Mouse (Mus musculus): ENCODE measurements at regions not wholly inside any gene's neighbourhood (a gene's known extent, or its start where the extent isn't known, plus 50 kb on each side); places are given as distances from the start of the nearest gene placed in this dataset.

DNA sequence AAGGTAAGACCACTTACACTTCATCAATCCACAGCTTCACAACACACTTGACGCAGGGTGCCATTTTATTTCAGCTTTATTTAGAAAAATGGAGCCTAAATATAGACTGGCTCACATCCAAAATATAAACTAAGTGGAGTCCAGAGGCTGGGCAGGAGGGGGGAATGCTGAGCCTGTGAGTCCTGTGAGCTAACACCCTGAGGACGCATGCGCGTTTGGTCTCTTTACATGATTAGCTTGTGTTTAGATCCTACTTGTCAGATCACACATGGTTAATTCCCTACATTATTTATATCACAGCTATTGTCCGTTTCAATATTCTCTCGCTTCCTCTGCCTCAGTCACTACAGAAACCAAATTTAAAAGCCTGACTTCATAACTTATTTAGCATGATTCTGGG, 99.1 kb upstream of the Hnrnpa3 start:
- TF ChIP-seq GATA1 (IDR thresholded peaks at IDR 0.05; ENCODE audit: low read length) (no peak), TAL1 (IDR thresholded peaks at IDR 0.05; ENCODE audit: low read length) (no peak)
- H3K27me3 ChIP-seq (ENCODE audit: control insufficient read depth) = no peaks in the 10 kb centered on the region
- no peak overlapping the region for H3K4me3 ChIP-seq (replicated peaks)
- no peaks in the 10 kb centered on the region for H3K9me3 ChIP-seq (ENCODE audit: control insufficient read depth, low read length)
- peaks cover 8% of the 10 kb centered on the region for H3K4me1 ChIP-seq (ENCODE audit: control insufficient read depth)
- no peaks in the 10 kb centered on the region for H3K36me3 ChIP-seq (ENCODE audit: control insufficient read depth)

DNA sequence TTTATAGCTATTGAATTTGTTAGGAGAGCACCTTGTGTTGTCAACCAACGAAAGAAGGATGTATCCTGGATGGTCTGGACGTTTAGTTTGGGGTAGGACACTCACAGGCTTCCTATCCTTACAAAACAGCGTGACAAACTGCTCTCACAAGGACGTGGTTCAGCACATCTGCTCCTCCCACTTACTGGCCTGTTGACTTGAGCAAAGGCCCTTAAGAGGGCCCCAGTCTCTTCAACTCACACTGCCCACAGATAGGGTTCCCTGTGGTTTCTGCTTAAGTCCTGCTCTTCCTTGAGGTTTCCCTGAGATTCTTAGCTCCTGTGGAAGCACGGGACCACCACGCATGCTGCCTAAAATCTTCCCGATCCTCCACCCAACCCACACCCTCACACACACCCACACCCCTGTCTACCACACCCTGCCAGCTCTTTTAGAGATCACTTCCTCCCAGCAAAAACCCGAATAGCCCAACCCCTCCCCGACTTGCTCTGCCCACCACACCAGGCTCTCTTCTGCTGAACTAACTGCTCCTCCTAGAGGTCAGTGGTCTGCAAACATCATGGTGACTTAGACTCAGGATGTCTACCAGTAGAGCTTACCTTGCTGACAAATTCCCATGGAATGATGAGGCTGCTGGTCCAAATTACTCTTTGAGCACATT, 95.7 kb upstream of the Hnrnpa3 start:
- Histone ChIP-seq H3K36me3 (ENCODE audit: control insufficient read depth) (no peaks in the 10 kb centered on the region), H3K9me3 (ENCODE audit: control insufficient read depth, low read length) (no peaks in the 10 kb centered on the region)
- TF ChIP-seq GATA1 (IDR thresholded peaks at IDR 0.05; ENCODE audit: low read length) (no peak), TAL1 (IDR thresholded peaks at IDR 0.05; ENCODE audit: low read length) (no peak)

DNA sequence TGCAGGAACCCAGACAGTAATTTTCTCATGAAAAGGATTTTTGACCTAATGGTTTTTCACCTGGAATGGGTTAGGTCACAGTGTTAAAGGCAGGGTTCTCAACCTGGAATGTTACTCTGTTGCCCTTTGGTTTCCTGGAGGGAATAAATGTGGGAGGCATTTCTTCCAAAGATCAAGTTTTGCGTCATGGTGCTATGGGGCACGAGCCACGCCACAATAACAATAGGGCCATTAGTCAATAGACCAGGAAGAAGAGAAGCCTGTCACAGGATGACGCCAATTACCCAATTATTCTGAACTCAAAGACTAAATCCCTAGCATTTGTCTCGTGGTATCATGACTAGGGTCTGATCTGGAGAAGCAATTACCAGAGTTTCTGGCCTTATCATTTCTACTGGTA, 94.3 kb upstream of the Hnrnpa3 start:
- Histone ChIP-seq H3K4me1 (ENCODE audit: control insufficient read depth) (peaks cover 8% of the 10 kb centered on the region), H3K9me3 (ENCODE audit: control insufficient read depth, low read length) (no peaks in the 10 kb centered on the region), H3K27me3 (ENCODE audit: control insufficient read depth) (no peaks in the 10 kb centered on the region), H3K4me3 (replicated peaks) (no peak overlapping the region), H3K36me3 (ENCODE audit: control insufficient read depth) (no peaks in the 10 kb centered on the region)
- TF ChIP-seq TAL1 (IDR thresholded peaks at IDR 0.05; ENCODE audit: low read length) (no peak), GATA1 (IDR thresholded peaks at IDR 0.05; ENCODE audit: low read length) (no peak)

More for the DNA sequence above, 95.7 kb upstream of the Hnrnpa3 start:
- Histone ChIP-seq H3K27me3 (ENCODE audit: control insufficient read depth) (no peaks in the 10 kb centered on the region), H3K4me3 (replicated peaks) (no peak overlapping the region), H3K4me1 (ENCODE audit: control insufficient read depth) (peaks cover 8% of the 10 kb centered on the region)

DNA sequence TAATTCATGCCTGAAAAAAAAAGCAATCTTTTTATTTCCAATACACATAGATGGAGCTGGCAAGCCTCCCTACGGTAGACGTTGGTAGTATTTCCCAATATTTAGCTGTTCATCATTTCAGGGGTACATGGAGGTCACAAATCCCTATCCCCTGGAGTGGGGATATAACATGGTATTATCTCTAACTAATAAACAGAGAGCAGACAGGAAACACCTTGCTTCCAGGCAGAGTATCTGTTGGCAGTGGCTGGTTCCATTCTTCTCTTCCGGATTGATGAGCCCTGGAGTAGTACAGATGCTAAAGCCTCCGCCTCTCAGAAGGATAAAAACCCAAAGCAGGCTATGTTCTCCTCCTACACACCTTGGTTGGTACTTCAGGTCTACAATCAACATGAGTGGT, 91.9 kb upstream of the Hnrnpa3 start:
- H3K36me3 ChIP-seq (ENCODE audit: control insufficient read depth) = no peaks in the 10 kb centered on the region

DNA sequence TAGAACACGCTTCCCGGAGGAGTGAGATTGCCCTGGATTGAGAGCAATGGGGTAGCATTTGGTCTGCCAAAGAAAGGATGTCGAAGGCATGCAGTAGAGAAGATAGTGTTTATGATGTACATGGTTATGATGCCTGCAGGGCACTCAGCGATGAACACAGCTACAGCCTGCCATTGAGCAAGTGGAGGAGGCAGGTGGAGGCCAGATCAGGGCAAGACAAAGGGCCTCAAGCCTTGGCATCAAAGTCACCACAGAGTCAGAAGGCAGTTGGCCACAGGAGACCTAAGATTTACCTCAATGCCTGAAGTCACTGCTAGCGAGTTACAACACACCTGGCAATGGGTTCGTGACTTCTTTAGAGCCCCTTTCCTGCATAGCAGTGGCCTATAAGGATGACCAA, 89.3 kb upstream of the Hnrnpa3 start:
- Histone ChIP-seq H3K36me3 (ENCODE audit: control insufficient read depth) (no peaks in the 10 kb centered on the region), H3K4me3 (replicated peaks) (no peak overlapping the region), H3K4me1 (ENCODE audit: control insufficient read depth) (no peaks in the 10 kb centered on the region), H3K27me3 (ENCODE audit: control insufficient read depth) (no peaks in the 10 kb centered on the region), H3K9me3 (ENCODE audit: control insufficient read depth, low read length) (no peaks in the 10 kb centered on the region)
- TF ChIP-seq TAL1 (IDR thresholded peaks at IDR 0.05; ENCODE audit: low read length) = no peak
- TF ChIP-seq GATA1 (IDR thresholded peaks at IDR 0.05; ENCODE audit: low read length) = no peak

More for the DNA sequence above, 91.9 kb upstream of the Hnrnpa3 start:
- Histone ChIP-seq H3K4me1 (ENCODE audit: control insufficient read depth) (peaks cover 8% of the 10 kb centered on the region), H3K4me3 (replicated peaks) (no peak overlapping the region), H3K9me3 (ENCODE audit: control insufficient read depth, low read length) (no peaks in the 10 kb centered on the region), H3K27me3 (ENCODE audit: control insufficient read depth) (no peaks in the 10 kb centered on the region)
- no peak for TF ChIP-seq TAL1 (IDR thresholded peaks at IDR 0.05; ENCODE audit: low read length)
- TF ChIP-seq GATA1 (IDR thresholded peaks at IDR 0.05; ENCODE audit: low read length) = no peak

DNA sequence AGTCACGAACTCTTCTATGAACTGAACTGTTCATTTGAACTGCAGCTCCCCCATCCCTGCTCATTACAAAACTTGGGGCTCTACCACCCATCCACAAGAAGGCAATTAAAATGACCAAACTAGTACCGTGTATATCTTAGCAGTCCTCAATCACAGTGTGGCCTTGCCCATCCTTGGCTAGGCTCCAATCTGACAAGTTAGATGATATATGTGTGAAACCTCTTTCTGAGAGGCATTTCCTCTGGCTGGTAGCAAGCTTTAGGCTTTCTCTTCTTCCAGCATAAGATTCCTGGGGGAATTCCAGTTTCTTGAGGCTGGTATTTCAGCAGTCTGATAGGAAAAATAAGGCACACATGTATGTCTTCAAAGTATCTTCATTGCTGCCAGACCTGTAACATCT, 88.8 kb upstream of the Hnrnpa3 start:
- TF ChIP-seq TAL1 (IDR thresholded peaks at IDR 0.05; ENCODE audit: low read length) (no peak), GATA1 (IDR thresholded peaks at IDR 0.05; ENCODE audit: low read length) (no peak)

DNA sequence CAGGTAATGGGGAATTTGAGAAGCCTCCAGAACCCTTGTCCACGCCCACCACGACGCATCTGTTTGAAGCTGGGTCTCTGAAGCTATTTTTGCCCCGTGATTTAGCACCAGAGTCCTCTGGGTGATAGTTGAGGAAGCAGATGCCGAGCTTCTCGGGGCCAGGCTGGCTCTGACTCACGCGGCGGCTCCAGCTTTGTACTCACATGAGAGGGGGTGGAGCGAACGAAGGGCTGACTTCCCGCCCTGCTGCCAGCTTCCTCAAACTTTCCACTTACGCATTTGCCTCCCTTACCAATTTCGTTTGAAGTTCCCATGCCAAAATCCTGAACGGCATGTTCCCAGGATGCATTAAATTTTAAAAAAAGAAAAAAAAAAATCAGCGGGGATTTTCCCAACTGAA, 74.1 kb upstream of the Hnrnpa3 start:
- Histone ChIP-seq H3K27me3 (ENCODE audit: control insufficient read depth) (peaks cover 21% of the 10 kb centered on the region), H3K4me3 (replicated peaks) (peak overlapping the region; percentile 44)

More for the DNA sequence above, 88.8 kb upstream of the Hnrnpa3 start:
- H3K4me3 ChIP-seq (replicated peaks) = no peak overlapping the region
- no peaks in the 10 kb centered on the region for H3K36me3 ChIP-seq (ENCODE audit: control insufficient read depth)
- H3K27me3 ChIP-seq (ENCODE audit: control insufficient read depth) = no peaks in the 10 kb centered on the region
- H3K9me3 ChIP-seq (ENCODE audit: control insufficient read depth, low read length) = no peaks in the 10 kb centered on the region
- no peaks in the 10 kb centered on the region for H3K4me1 ChIP-seq (ENCODE audit: control insufficient read depth)

DNA sequence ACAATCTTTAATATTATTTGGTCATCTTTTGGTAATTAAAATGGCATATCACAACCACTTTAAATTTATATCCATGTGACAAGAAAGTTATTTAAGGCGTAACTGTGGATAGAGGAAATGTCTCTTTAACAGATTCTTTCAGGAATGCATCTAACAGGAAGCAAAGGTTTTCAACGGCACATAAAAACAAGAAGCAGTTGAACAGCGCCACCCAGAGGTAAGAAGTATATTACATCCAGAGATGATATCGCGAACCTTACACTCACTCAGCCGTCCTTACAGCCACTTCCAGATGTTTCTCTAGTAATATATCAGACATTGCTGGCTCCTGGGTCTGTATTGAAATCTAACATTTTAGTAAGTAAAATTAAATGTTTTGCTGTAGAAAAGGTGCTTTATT, 70.5 kb upstream of the Hnrnpa3 start:
- TF ChIP-seq GATA1 (IDR thresholded peaks at IDR 0.05; ENCODE audit: low read length) (no peak), TAL1 (IDR thresholded peaks at IDR 0.05; ENCODE audit: low read length) (no peak)
- Histone ChIP-seq H3K36me3 (ENCODE audit: control insufficient read depth) (no peaks in the 10 kb centered on the region), H3K4me3 (replicated peaks) (no peak overlapping the region), H3K9me3 (ENCODE audit: control insufficient read depth, low read length) (no peaks in the 10 kb centered on the region), H3K27me3 (ENCODE audit: control insufficient read depth) (peaks cover 40% of the 10 kb centered on the region), H3K4me1 (ENCODE audit: control insufficient read depth) (peaks cover 9% of the 10 kb centered on the region)

More for the DNA sequence above, 74.1 kb upstream of the Hnrnpa3 start:
- Histone ChIP-seq H3K4me1 (ENCODE audit: control insufficient read depth) (peaks cover 7% of the 10 kb centered on the region), H3K9me3 (ENCODE audit: control insufficient read depth, low read length) (no peaks in the 10 kb centered on the region), H3K36me3 (ENCODE audit: control insufficient read depth) (no peaks in the 10 kb centered on the region)
- TF ChIP-seq TAL1 (IDR thresholded peaks at IDR 0.05; ENCODE audit: low read length) (no peak), GATA1 (IDR thresholded peaks at IDR 0.05; ENCODE audit: low read length) (no peak)

DNA sequence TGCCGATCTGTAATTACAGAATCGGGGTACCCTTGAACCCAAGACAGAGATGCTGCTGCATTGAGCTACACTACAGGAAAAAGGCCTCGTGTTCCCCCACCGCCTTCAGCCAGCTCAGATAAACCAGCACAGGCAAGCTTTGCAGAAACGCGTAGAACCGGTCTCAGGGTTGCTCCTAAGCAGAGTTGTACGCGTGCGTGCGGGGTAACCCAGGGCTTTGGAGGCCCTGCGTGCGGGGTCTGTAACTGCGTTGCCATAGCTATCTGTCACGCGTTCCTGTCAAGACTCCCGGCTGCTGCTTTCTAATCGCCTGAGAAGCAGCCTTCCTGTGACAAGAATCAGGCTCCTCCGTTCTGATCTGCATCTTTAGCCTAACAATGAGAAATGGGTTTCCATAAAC, 69.6 kb upstream of the Hnrnpa3 start:
- Histone ChIP-seq H3K4me3 (replicated peaks) (peak overlapping the region; percentile 29), H3K36me3 (ENCODE audit: control insufficient read depth) (no peaks in the 10 kb centered on the region), H3K27me3 (ENCODE audit: control insufficient read depth) (peaks cover 43% of the 10 kb centered on the region), H3K4me1 (ENCODE audit: control insufficient read depth) (peaks cover 9% of the 10 kb centered on the region), H3K9me3 (ENCODE audit: control insufficient read depth, low read length) (no peaks in the 10 kb centered on the region)
- TF ChIP-seq GATA1 (IDR thresholded peaks at IDR 0.05; ENCODE audit: low read length) = no peak
- TF ChIP-seq TAL1 (IDR thresholded peaks at IDR 0.05; ENCODE audit: low read length) = no peak

DNA sequence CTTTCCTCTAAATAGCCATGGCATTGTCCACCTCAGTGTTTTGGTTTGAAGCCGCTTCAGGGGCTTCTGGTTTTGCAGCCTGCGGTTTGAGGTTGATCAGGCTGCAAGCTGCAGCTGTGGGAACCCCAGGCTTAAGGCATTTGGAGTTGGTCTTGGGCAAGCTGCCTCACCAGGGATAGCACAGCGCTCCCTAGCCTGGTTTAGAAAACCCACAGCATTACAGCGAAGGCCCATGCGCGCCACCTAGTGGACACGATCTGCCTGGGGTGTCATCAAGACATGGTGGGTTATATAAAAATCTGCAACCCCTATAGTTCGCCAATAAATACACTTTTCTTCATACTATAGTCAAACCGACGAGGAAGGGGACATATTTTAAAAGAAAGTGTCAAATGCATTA, 68.9 kb upstream of the Hnrnpa3 start:
- H3K4me3 ChIP-seq (replicated peaks) = no peak overlapping the region
- H3K4me1 ChIP-seq (ENCODE audit: control insufficient read depth) = peaks cover 9% of the 10 kb centered on the region

More for the DNA sequence above, 68.9 kb upstream of the Hnrnpa3 start:
- TF ChIP-seq GATA1 (IDR thresholded peaks at IDR 0.05; ENCODE audit: low read length) = no peak
- TF ChIP-seq TAL1 (IDR thresholded peaks at IDR 0.05; ENCODE audit: low read length) = no peak
- Histone ChIP-seq H3K36me3 (ENCODE audit: control insufficient read depth) (no peaks in the 10 kb centered on the region), H3K9me3 (ENCODE audit: control insufficient read depth, low read length) (no peaks in the 10 kb centered on the region), H3K27me3 (ENCODE audit: control insufficient read depth) (peaks cover 38% of the 10 kb centered on the region)

All from erythroblast, embryonic 14.5 days (primary cell).